Mouse (Mus musculus) embryo, embryonic 11.5 days (tissue): Measurements from ENCODE around the gene S100a1.
A peak's percentile ranks its signal among the peaks of the same experiment; 100 is the strongest.

ENCODE experiments used
- DNase-seq: peaks from one replicate; pipeline ENCODE4 v3.0.0-alpha.2; 2012; ENCODE audit warnings: low read depth, low spot score

The S100a1 gene

GRCm38 (mm10) chr3:90512276-90512675 is 1.9 kb downstream of the S100a1 start:
- DNase-seq = no peak

DNA sequence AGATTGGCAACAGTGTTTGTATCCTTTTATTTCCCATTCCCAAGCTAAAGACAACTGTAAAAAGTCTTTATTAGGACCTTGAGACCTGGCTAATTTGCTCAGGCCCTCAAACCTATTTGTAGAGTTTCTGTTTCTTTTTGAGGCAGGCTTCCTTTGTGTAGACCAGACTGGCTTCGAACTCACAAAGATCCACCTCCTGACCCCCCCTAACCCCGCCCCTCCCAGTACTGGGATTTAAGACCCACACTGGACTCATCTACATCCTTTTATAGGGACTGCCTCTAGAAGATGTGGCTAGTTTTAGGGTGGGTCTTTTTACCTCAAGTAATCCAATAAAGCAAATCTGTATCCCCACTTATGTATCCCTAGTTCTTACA is 4.5 kb downstream of the S100a1 start:
- no peak for DNase-seq

DNA sequence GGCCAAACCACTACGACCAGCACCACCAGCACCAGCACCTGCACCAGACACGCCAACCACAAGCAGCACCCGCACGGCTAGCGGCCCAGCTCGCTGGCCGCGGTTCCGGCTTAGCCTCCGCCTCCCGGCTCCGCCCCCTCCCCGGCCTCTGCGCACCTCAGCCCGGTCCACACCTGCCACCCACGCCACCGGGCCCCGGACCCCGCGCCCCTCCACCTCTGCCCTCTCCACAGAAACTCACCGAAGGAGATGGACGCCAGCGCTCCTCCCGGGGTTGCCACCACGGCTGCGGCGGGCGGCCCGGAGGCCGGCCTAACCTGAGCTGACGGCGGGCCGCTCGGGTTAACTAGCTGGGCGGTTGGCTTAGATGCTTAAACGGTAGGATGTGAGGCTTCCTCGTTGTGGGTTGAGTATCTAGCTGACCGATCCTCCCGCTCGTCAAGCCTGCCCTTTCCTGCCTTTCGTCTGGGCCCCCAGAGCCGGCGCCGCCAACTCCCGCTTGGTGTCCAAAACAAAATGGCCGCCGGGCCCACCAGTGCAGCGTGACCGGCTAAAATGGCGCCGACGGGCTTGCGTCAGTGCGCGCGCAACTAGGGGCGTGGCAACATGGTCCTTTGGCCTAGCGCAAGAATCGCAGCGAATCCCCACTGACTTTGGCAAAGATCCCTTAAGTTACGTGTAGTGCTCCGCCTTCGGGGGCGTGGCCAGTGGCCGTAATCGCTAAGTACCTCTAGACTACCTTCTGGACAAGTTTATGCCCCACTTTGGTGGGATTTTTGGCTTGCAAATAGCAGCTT is 5.0 kb downstream of the S100a1 start, which contains the start of gene Chtop:
TSS of gene Chtop (minus strand) at position 549 of the 797 bp plus-strand sequence.
- DNase-seq = peak; percentile 99

- DNase-seq = no peak
Observed at GRCm38 (mm10) chr3:90508287-90508949, 5.8 kb downstream of the S100a1 start.

DNA sequence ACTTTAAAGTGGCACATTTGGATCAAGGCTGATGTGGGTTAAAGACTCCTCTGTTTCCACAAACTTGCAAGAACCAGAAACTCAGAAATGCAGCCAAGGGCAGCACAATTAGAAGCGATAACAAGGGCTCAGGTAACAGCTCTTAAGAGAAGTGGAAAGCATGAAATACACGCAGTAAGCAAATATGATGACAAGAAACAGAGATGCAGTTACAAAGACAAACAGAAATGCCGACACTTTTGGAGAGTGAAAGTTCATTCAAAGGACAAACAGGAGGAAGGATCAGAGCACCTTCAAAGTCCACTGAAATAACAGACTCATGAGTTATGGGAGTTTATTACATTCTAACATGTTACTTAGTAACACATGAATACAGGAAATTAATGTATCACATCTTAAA is 7.8 kb downstream of the S100a1 start:
- no peak for DNase-seq

- DNase-seq = no peak
Observed at GRCm38 (mm10) chr3:90505216-90505615, 9.0 kb downstream of the S100a1 start.

DNA sequence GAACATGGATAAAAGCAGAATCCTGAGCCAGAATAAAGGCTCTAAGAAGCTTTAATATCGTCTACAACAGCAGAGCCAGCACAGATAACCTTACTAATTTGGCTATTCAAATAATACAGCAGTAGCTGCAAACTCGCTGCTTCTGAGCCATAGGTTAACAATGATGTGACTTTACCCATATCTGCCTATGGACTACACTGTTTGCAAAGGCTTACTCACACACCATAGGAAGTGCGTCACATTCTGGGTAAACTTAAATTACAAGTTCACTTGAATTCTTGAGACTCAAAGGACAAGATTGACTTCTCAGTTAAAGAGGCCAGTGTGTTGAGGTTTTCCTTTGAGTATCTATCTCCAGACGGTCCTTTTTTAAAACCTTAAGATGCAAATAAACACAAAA is 10.7 kb downstream of the S100a1 start:
- DNase-seq = no peak

DNA sequence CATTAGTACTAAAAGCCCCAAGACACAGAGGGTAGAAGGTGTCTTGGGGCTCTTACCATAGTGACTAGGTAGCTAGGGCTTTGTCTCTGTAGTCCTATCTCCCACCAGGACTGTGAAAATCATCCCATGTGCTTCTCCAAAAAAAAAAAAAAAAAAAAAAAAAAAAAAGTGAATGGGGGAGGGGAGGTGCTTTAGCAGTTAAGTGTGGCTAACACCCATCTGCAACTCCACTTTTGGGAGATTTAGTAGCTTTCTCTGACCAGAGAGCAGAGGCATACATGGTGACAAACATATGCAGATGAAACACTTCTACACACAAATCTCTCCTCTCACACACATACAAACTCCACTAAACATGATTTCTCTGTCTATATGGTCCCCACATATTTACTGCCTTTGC is 16.6 kb downstream of the S100a1 start:
- no peak for DNase-seq

DNA sequence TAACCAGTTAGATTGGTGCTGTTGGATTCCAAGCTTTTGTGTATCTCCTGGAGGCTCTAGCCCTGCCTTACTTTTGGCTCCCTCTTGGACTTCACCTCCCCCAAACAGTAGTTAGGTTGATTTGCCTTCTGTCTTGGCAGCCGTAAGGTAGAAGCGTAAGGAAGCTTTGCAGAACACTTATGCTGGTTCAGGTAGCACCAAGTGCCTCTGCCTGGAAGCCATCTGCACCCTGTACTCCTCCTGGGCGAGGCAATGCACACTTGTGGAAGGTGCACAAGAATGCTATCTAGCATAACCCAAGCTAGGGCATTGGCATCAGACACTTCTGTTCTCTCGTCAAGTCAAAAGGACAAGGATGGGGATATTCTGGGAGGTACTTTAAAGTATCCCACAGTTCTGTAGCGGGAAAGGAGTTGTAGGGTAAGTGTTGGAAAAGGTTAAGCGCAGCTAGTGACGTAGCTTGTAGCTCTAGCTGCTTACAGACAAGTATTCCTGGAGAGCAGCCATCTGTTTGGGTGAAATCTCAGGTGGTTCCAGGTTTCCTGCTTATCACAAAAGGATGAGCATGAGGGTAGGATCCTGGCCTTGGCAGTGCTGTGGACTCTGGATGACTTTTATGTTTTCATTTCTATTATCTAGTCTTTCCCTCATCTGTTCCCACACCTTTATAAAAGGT is 18.2 kb downstream of the S100a1 start:
- no peak for DNase-seq

DNA sequence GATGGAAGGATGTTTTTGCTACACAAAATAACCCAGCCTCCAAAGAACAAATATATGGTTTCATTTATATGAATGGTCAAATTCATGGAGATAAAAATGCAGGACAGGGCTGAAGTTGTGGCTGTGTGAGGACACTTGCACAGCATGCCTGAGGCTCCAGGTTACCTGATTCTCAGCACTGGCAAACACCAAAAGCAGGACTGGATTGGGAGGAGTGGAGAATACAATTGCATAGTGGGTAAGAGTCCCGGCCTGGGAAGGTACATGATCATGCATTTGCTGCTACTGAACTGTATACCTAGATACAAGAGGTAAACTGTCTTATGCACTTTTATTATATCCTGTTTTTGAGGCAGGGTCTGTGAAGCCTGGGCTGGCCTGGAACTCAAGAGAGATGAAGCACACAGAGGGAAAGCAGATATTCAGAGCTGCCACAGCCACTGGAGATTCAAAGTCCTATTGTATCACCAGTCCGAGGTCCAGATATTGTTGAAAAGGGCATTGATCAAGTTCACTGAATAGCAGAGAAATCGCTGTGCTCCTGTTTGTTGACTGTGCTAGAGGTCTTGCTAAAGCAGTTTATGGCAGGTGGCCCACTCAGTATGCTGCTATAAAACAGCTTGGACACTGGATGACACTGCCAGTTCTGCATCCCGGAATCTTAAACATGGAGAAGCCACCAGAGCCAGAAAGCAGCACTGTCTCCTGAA is 20.2 kb downstream of the S100a1 start:
- no peak for DNase-seq

GRCm38 (mm10) chr3:90491350-90491749 is 22.8 kb downstream of the S100a1 start:
- DNase-seq = no peak

GRCm38 (mm10) chr3:90490696-90491256 is 23.4 kb downstream of the S100a1 start, which contains the start of gene Snapin:
Snapin (minus strand) TSS chr3:90491033.
- DNase-seq = peak; percentile 93

DNA sequence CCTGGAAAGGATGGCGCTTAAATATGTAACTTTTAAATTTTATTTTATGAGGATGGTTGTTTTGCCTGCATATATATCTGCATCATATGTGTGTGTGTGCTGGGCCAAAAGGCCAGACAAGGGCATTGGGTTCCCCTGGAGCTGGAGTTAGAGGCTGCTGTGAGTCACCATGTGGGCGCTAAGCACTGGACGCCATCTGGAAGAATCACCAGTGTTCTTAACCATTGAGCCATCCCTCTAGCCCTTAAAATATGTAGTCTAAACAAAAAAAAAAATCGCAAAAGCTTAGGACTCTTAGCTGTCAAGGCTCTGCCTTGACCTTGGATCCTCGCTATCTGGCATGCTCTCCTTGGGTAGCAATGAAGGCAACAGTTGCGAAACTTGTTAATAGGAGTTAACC is 25.6 kb downstream of the S100a1 start:
- DNase-seq = no peak

- DNase-seq = no peak
Observed at GRCm38 (mm10) chr3:90486998-90487397, 27.2 kb downstream of the S100a1 start.

GRCm38 (mm10) chr3:90475831-90476611 is 38.2 kb downstream of the S100a1 start, which contains the start of gene Ilf2:
Ilf2 (plus strand) TSS chr3:90476126.
- DNase-seq = peak; percentile 96

GRCm38 (mm10) chr3:90475151-90475830 is 38.9 kb downstream of the S100a1 start:
- no peak for DNase-seq

- DNase-seq = no peak
Observed at GRCm38 (mm10) chr3:90472213-90472612, 42.0 kb downstream of the S100a1 start.

GRCm38 (mm10) chr3:90467618-90468300 is 46.4 kb downstream of the S100a1 start:
- no peak for DNase-seq

GRCm38 (mm10) chr3:90466311-90466766 is 47.9 kb downstream of the S100a1 start:
- DNase-seq = peak; percentile 49
